8 mouse cellular contexts compared by ENCODE assay signal in genomic region chr4:109983281-109984001, GRCm38 (mm10). TPM values are rescaled to one million over a fixed set of nuclear protein-coding genes. Genes with fewer than 3 reads are reported as not detected.
DNase-seq lines count a peak whose midpoint lies in the region; ATAC-seq and TF ChIP-seq lines count a peak whose summit lies in the region.

No protein-coding gene starts in this region.

- no peak overlapping the region for H3K27ac ChIP-seq in kidney, embryonic 15.5 days
- no peak overlapping the region for H3K27ac ChIP-seq in kidney, adult 2 months (ENCODE audit: insufficient read depth, low read depth, low read length)
- no peak overlapping the region for H3K27ac ChIP-seq in bone marrow macrophage, adult 2 months (ENCODE audit: insufficient read depth, low read depth, low read length)
- no peak overlapping the region for H3K27ac ChIP-seq in heart, embryonic 14.5 days (replicated peaks in 1 of 2; ENCODE audit: control insufficient read depth in 1 of 2, insufficient read depth in 1 of 2, low read depth in 2 of 2, low read length in 2 of 2)

- H3K9ac ChIP-seq in kidney, embryonic 15.5 days, result no peak overlapping the region
- no peak overlapping the region for H3K9ac ChIP-seq in heart, embryonic 14.5 days (ENCODE audit: low read length)

- H3K27me3 ChIP-seq in kidney, embryonic 15.5 days, result peaks cover 99% of the 10 kb centered on the region
- H3K27me3 ChIP-seq in kidney, adult 2 months (replicated peaks; ENCODE audit: control insufficient read depth, insufficient read depth, low read length), result peaks cover 30% of the 10 kb centered on the region
- peaks cover 94% of the 10 kb centered on the region for H3K27me3 ChIP-seq in heart, embryonic 14.5 days (ENCODE audit: control insufficient read depth, insufficient read depth, low read length)

- no peaks in the 10 kb centered on the region for H3K9me3 ChIP-seq in kidney, embryonic 15.5 days (replicated peaks)
- H3K9me3 ChIP-seq in heart, embryonic 14.5 days (ENCODE audit: control insufficient read depth, low read length), result no peaks in the 10 kb centered on the region

- 1% methylated on average over 49 of the region's 49 CpGs for WGBS in kidney, embryonic 15.5 days
- 4% methylated on average over 49 of the region's 49 CpGs for WGBS in kidney, adult 2 months
- 2% methylated on average over 49 of the region's 49 CpGs for WGBS in heart, embryonic 14.5 days

- DNase-seq in kidney, adult 2 months, result no peak
- peak; percentile 30 for DNase-seq in mesoderm, embryonic 11.5 days (ENCODE audit: low read depth, low spot score)
- DNase-seq in right cerebral cortex, adult 2 months (ENCODE audit: low spot score in 2 of 2), result no peak
- DNase-seq in urinary bladder, adult 2 months (ENCODE audit: low spot score), result no peak
- DNase-seq in left cerebral cortex, adult 8-10 months (ENCODE audit: low spot score in 2 of 2), result no peak

- ATAC-seq in kidney, embryonic 15.5 days (replicated peaks; ENCODE audit: low FRiP score), result no peak
- no peak for ATAC-seq in heart, embryonic 14.5 days (ENCODE audit: insufficient number of reproducible peaks, insufficient read depth, low FRiP score, low read depth)

- TF ChIP-seq CTCF in kidney, adult 2 months (conservative IDR thresholded peaks at IDR 0.05; ENCODE audit: insufficient read depth, insufficient read length, low read depth, low read length), result no peak
- peak; percentile 44; the same call in 1 of the 2 replicates for TF ChIP-seq CTCF in bone marrow macrophage, adult 2 months (IDR thresholded peaks at IDR 0.05; ENCODE audit: low read depth, low read length)

- no peaks in the 10 kb centered on the region for H3K36me3 ChIP-seq in kidney, embryonic 15.5 days
- no peaks in the 10 kb centered on the region for H3K36me3 ChIP-seq in kidney, adult 2 months (ENCODE audit: control insufficient read depth, insufficient read depth, low read length)
- H3K36me3 ChIP-seq in heart, embryonic 14.5 days (ENCODE audit: control insufficient read depth, insufficient read depth, low read length), result no peaks in the 10 kb centered on the region

- TF ChIP-seq POLR2A in kidney, adult 2 months (IDR thresholded peaks at IDR 0.05; ENCODE audit: low read depth, low read length), result no peak
- TF ChIP-seq POLR2A in bone marrow macrophage, adult 2 months (IDR thresholded peaks at IDR 0.05; ENCODE audit: borderline replicate concordance, low read depth, low read length), result no peak

- H3K4me1 ChIP-seq in kidney, embryonic 15.5 days, result peaks cover 44% of the 10 kb centered on the region
- no peaks in the 10 kb centered on the region for H3K4me1 ChIP-seq in kidney, adult 2 months (ENCODE audit: control insufficient read depth, insufficient read depth, low read length)
- peaks cover 8% of the 10 kb centered on the region for H3K4me1 ChIP-seq in bone marrow macrophage, adult 2 months (ENCODE audit: control insufficient read depth, insufficient read depth, low read length)
- peaks cover 5 to 25% of the 10 kb centered on the region in 2 experiments; a peak in 3 of 4 replicates for H3K4me1 ChIP-seq in heart, embryonic 14.5 days (ENCODE audit: control insufficient read depth in 2 of 2, insufficient read depth in 2 of 2, low read length in 2 of 2)

- peak overlapping the region; percentile 18 for H3K4me3 ChIP-seq in kidney, embryonic 15.5 days (replicated peaks)
- H3K4me3 ChIP-seq in kidney, adult 2 months (ENCODE audit: insufficient read depth, low read depth, low read length), result no peak overlapping the region
- peak overlapping the region; percentile 39 for H3K4me3 ChIP-seq in bone marrow macrophage, adult 2 months (ENCODE audit: insufficient read depth, low read length)
- peak overlapping the region in 1 of 2 experiments; percentile 16; a peak in 1 of 4 replicates for H3K4me3 ChIP-seq in heart, embryonic 14.5 days (ENCODE audit: control insufficient read depth in 1 of 2, insufficient read depth in 1 of 2, low read depth in 1 of 2, low read length in 2 of 2)

- H3K4me2 ChIP-seq in kidney, embryonic 15.5 days, result peak overlapping the region; percentile 40
- peak overlapping the region; percentile 32 for H3K4me2 ChIP-seq in heart, embryonic 14.5 days (ENCODE audit: low read length)

RNA-seq across cellular contexts. Expression of gene Dmrta2, which starts 5.6 kb away (rescaled TPM):
- polyA plus RNA-seq in kidney, embryonic 15.5 days (2015; fragmentation: Nextera tagmentation; extraction: Ambion mirVana), result 0.08 and 0.13 TPM in 2 replicates
- polyA plus RNA-seq in kidney, adult 2 months (2012; rRNA removed), result 0.13 and 0.22 TPM in 2 replicates
- polyA plus RNA-seq in bone marrow macrophage, adult 2 months (2012; ENCODE audit: insufficient read depth, insufficient read length, missing spikeins), result 0.19 TPM in 1 of 2 replicates, not detected in the other
- not detected in 2 replicates for polyA plus RNA-seq in heart, embryonic 14.5 days (2014; fragmentation: Nextera tagmentation; extraction: Ambion mirVana)
- polyA plus RNA-seq in urinary bladder, adult 2 months (2012; rRNA removed), result 0.22 and 0.28 TPM in 2 replicates
- 1 to 10 TPM; 1.5 to 3.1 (median 2.1) TPM for total RNA-seq in left cerebral cortex, adult 8-10 months (2022)
